ENCODE assay signal across 8 mouse cellular contexts in the genomic region with DNA sequence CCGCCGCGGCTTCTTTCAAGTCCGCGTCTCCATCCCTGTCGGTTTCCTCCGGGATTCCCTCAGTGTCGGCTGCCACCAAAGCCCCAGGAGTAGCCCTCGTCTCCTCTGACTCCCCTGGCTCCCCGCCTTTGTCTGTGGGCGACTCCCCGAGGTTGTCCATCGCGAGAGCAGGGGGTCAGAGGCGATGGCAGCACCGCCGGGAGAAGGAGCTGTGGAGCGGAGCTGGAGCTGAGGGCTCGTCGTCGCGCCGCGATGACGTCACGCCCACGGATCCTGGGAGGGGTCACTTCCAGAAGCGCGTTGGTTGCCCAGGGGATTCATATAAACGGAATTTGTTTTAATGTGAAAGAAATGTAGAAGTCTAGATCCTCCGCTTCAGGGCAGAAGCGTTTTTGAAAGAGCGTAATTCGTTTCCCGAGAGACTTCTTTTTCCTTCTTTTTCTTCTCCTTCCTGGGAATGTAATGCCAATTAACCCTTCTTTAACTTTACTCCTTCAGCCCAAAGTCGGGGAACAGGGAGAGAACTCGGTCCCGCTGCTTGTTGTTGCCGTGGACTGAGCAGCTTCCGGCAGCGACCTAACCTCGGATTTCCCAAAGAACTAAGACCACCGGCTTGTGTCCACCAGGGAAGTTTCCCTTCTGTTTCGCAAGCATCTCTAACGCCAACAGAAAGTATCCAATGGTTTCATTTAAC. TPM values are rescaled to one million over a fixed set of nuclear protein-coding genes. Genes with fewer than 3 reads are reported as not detected.
A peak's percentile ranks its signal among the peaks of the same experiment; 100 is the strongest.
DNase-seq lines count a peak whose midpoint lies in the region; ATAC-seq and TF ChIP-seq lines count a peak whose summit lies in the region.

No protein-coding gene starts in this region.

- in situ Hi-C loops in CH12.LX (cut with MboI; ENCODE audit: low pct_ligation_motif_present, low pct_unique_long_range_greater_than_20kb, low sequenced_read_pairs) = no loop called here

- no peaks in the 10 kb centered on the region for H3K27me3 ChIP-seq in CH12.LX (replicated peaks)
- H3K27me3 ChIP-seq in forebrain, embryonic 13.5 days = no peaks in the 10 kb centered on the region
- no peaks in the 10 kb centered on the region for H3K27me3 ChIP-seq in liver, postnatal 0 days (ENCODE audit: insufficient read depth, low read length)
- H3K27me3 ChIP-seq in neural tube, embryonic 14.5 days (ENCODE audit: control insufficient read depth, insufficient read depth, low read length) = no peaks in the 10 kb centered on the region

- H3K36me3 ChIP-seq in CH12.LX (replicated peaks in 1 of 2; ENCODE audit: control insufficient read depth in 1 of 2, insufficient read depth in 1 of 2, low read length in 1 of 2) = peaks cover 13 to 25% of the 10 kb centered on the region in 2 experiments
- peaks cover 22% of the 10 kb centered on the region for H3K36me3 ChIP-seq in forebrain, embryonic 13.5 days (ENCODE audit: poor library complexity, severe bottlenecking)
- peaks cover 13% of the 10 kb centered on the region for H3K36me3 ChIP-seq in liver, postnatal 0 days (replicated peaks; ENCODE audit: insufficient read depth, low read length)
- peaks cover 11% of the 10 kb centered on the region; the same call in 1 of the 2 replicates for H3K36me3 ChIP-seq in neural tube, embryonic 14.5 days (ENCODE audit: control insufficient read depth, insufficient read depth, low read length)

- no peaks in the 10 kb centered on the region for H3K9me3 ChIP-seq in CH12.LX (replicated peaks; ENCODE audit: low read length)
- H3K9me3 ChIP-seq in forebrain, embryonic 13.5 days (replicated peaks) = no peaks in the 10 kb centered on the region
- H3K9me3 ChIP-seq in liver, postnatal 0 days (ENCODE audit: low read length) = no peaks in the 10 kb centered on the region
- no peaks in the 10 kb centered on the region for H3K9me3 ChIP-seq in neural tube, embryonic 14.5 days (ENCODE audit: control insufficient read depth, low read length)

- H3K27ac ChIP-seq in CH12.LX (ENCODE audit: insufficient read depth, low read depth) = no peak overlapping the region
- H3K27ac ChIP-seq in forebrain, embryonic 13.5 days = peak overlapping the region; percentile 6; the same call in 1 of the 2 replicates
- peak overlapping the region; percentile 85 for H3K27ac ChIP-seq in liver, postnatal 0 days (ENCODE audit: low read depth)
- H3K27ac ChIP-seq in neural tube, embryonic 14.5 days (ENCODE audit: low read depth, low read length) = no peak overlapping the region

- peak; percentile 77 for TF ChIP-seq POLR2A in CH12.LX (IDR thresholded peaks at IDR 0.05; ENCODE audit: low read depth, low read length)

- peaks cover 3 to 22% of the 10 kb centered on the region in 2 experiments; a peak in 3 of 4 replicates for H3K4me1 ChIP-seq in CH12.LX (ENCODE audit: control insufficient read depth in 1 of 2, insufficient read depth in 2 of 2)
- H3K4me1 ChIP-seq in forebrain, embryonic 13.5 days = peaks cover 49% of the 10 kb centered on the region
- H3K4me1 ChIP-seq in liver, postnatal 0 days (ENCODE audit: insufficient read depth) = peaks cover 19% of the 10 kb centered on the region
- peaks cover 14% of the 10 kb centered on the region for H3K4me1 ChIP-seq in neural tube, embryonic 14.5 days (ENCODE audit: control insufficient read depth, insufficient read depth, low read length)

- no peak for TF ChIP-seq EP300 in CH12.LX (IDR thresholded peaks at IDR 0.05; ENCODE audit: low read length)
- 0 out of 2 replicates have a peak, but pooled peaks have one; percentile 42 for TF ChIP-seq EP300 in liver, postnatal 0 days (IDR thresholded peaks at IDR 0.05; ENCODE audit: low read depth)

- peak; percentile 50 for ATAC-seq in forebrain, embryonic 13.5 days
- peak; percentile 74 for ATAC-seq in liver, postnatal 0 days
- no peak for ATAC-seq in neural tube, embryonic 14.5 days (ENCODE audit: low read depth)

- no peak for TF ChIP-seq RAD21 in CH12.LX (IDR thresholded peaks at IDR 0.05; ENCODE audit: low read depth, low read length)

- dilution Hi-C loops in CH12.LX (cut with MboI; ENCODE audit: extremely low pct_ligation_motif_present, extremely low pct_unique_long_range_greater_than_20kb, low sequenced_read_pairs) = no loop called here

- peak overlapping the region; percentile 80 for H3K4me2 ChIP-seq in CH12.LX (ENCODE audit: insufficient read depth, low read depth, poor library complexity, severe bottlenecking)
- peak overlapping the region; percentile 95 for H3K4me2 ChIP-seq in forebrain, embryonic 13.5 days
- H3K4me2 ChIP-seq in liver, postnatal 0 days (ENCODE audit: low read depth, low read length) = peak overlapping the region; percentile 94
- peak overlapping the region; percentile 84 for H3K4me2 ChIP-seq in neural tube, embryonic 14.5 days (ENCODE audit: low read depth, low read length)

- TF ChIP-seq CTCF in CH12.LX (conservative IDR thresholded peaks at IDR 0.05 in 1 of 2, IDR thresholded peaks at IDR 0.05 in 1 of 2; ENCODE audit: low read depth in 2 of 2, low read length in 2 of 2) = peak in 1 of 2 experiments; percentile 27; a peak in 2 of 4 replicates
- peak; percentile 62 for TF ChIP-seq CTCF in liver, postnatal 0 days (IDR thresholded peaks at IDR 0.05; ENCODE audit: low read depth)

- WGBS in forebrain, embryonic 13.5 days = under 1% methylated on average over 45 of the region's 45 CpGs
- WGBS in large intestine, adult 2 months = under 1% methylated on average over 45 of the region's 45 CpGs
- WGBS in liver, postnatal 0 days (ENCODE audit: insufficient replicate concordance) = under 1% methylated on average over 45 of the region's 45 CpGs
- WGBS in neural tube, embryonic 14.5 days = under 1% methylated on average over 45 of the region's 45 CpGs

- peak overlapping the region; percentile 74 to 98 (median 78) for H3K4me3 ChIP-seq in CH12.LX (replicated peaks in 1 of 3; ENCODE audit: low read depth in 2 of 3, low read length in 2 of 3, poor library complexity in 1 of 3)
- peak overlapping the region; percentile 92 for H3K4me3 ChIP-seq in forebrain, embryonic 13.5 days
- H3K4me3 ChIP-seq in liver, postnatal 0 days (ENCODE audit: low read depth, low read length) = peak overlapping the region; percentile 88
- H3K4me3 ChIP-seq in neural tube, embryonic 14.5 days (ENCODE audit: low read depth, low read length) = peak overlapping the region; percentile 86

- peak; percentile 90 for DNase-seq in CH12.LX (ENCODE audit: extremely low read depth)
- DNase-seq in c-Kit-positive CD71-positive TER-119-positive erythroid progenitor cells, embryonic 14.5 days (ENCODE audit: low spot score) = peak; percentile 92
- peak; percentile 96 to 97 for DNase-seq in heart, postnatal 10 days
- peak; percentile 64 for DNase-seq in large intestine, adult 2 months (ENCODE audit: low read depth, low spot score)
- DNase-seq in liver, postnatal 0 days = peak; percentile 94
- peak; percentile 97 for DNase-seq in testis, postnatal 10 days (ENCODE audit: low spot score)

- H3K9ac ChIP-seq in CH12.LX (ENCODE audit: insufficient read depth, low read depth) = peak overlapping the region; percentile 90
- H3K9ac ChIP-seq in forebrain, embryonic 13.5 days = peak overlapping the region; percentile 90
- peak overlapping the region; percentile 88 for H3K9ac ChIP-seq in liver, postnatal 0 days (replicated peaks)
- peak overlapping the region; percentile 80 for H3K9ac ChIP-seq in neural tube, embryonic 14.5 days (replicated peaks; ENCODE audit: low read depth, low read length)

- intact Hi-C loops in heart, postnatal 10 days (cut with DNase I) = loop anchor here (1.0 to 5.0 kb wide), 4 partner anchors 67 to 265 kb away; no protein-coding TSS in a partner anchor

- no peaks in the 10 kb centered on the region; the same call in none of the 2 replicates for H3K79me2 ChIP-seq in CH12.LX (replicated peaks; ENCODE audit: control insufficient read depth, extremely low read depth, insufficient read depth, poor library complexity, severe bottlenecking)

TF ChIP-seq in CH12.LX, 34 proteins besides CTCF, POLR2A, EP300 and RAD21 (continues in another document):
- TF ChIP-seq MEF2A (IDR thresholded peaks at IDR 0.05; ENCODE audit: borderline replicate concordance, low read depth, low read length) = peak; percentile 59; the same call in 1 of the 2 replicates
- TF ChIP-seq TBP (conservative IDR thresholded peaks at IDR 0.05; ENCODE audit: low read depth, low read length) = 0 out of 2 replicates have a peak, but pooled peaks have one; percentile 18
- peak; percentile 86; the same call in 1 of the 2 replicates for TF ChIP-seq KAT2A (IDR thresholded peaks at IDR 0.05; ENCODE audit: insufficient replicate concordance, low read length)
- peak; percentile 92 for TF ChIP-seq CHD2 (IDR thresholded peaks at IDR 0.05; ENCODE audit: low read length)
- no peak for TF ChIP-seq MAX (IDR thresholded peaks at IDR 0.05; ENCODE audit: low read length)

RNA-seq across cellular contexts. Expression of a gene that starts 1.4 kb away (rescaled TPM):
- total RNA-seq in CH12.LX (2012; rRNA removed) = 9.0 and 9.3 TPM in 2 replicates
- 5.1 and 5.8 TPM in 2 replicates for total RNA-seq in CH12.LX (2014; rRNA removed)
- polyA plus RNA-seq in CH12.LX (2012; ENCODE audit: insufficient read length, low read depth) = 8.2 and 9.3 TPM in 2 replicates
- polyA plus RNA-seq in forebrain, embryonic 13.5 days (2015; fragmentation: Nextera tagmentation; extraction: Ambion mirVana) = 45.2 and 49.8 TPM in 2 replicates
- total RNA-seq in heart, postnatal 10 days (2021) = 10 to 100 TPM; 64.7 to 68.0 TPM
- polyA plus RNA-seq in large intestine, adult 2 months (2012; rRNA removed) = 19.8 and 27.3 TPM in 2 replicates
- 2.3 and 3.0 TPM in 2 replicates for polyA plus RNA-seq in liver, postnatal 0 days (2015; fragmentation: Nextera tagmentation; extraction: Ambion mirVana)
- polyA plus RNA-seq in neural tube, embryonic 14.5 days (2014; fragmentation: Nextera tagmentation; extraction: Ambion mirVana) = 55.8 and 59.4 TPM in 2 replicates

RNA-seq across cellular contexts. Expression of a gene that starts 2.0 kb away (rescaled TPM):
- total RNA-seq in CH12.LX (2012; rRNA removed) (36.9 and 45.9 TPM in 2 replicates), CH12.LX (2014; rRNA removed) (41.1 and 44.0 TPM in 2 replicates)
- polyA plus RNA-seq in CH12.LX (2012; ENCODE audit: insufficient read length, low read depth) = 70.9 and 74.7 TPM in 2 replicates
- polyA plus RNA-seq in forebrain, embryonic 13.5 days (2015; fragmentation: Nextera tagmentation; extraction: Ambion mirVana) = 83.4 and 87.1 TPM in 2 replicates
- total RNA-seq in heart, postnatal 10 days (2021) = 10 to 100 TPM; 24.0 to 24.3 TPM
- polyA plus RNA-seq in large intestine, adult 2 months (2012; rRNA removed) = 8.1 and 9.3 TPM in 2 replicates
- polyA plus RNA-seq in liver, postnatal 0 days (2015; fragmentation: Nextera tagmentation; extraction: Ambion mirVana) = 17.4 and 17.8 TPM in 2 replicates
- 56.8 and 60.3 TPM in 2 replicates for polyA plus RNA-seq in neural tube, embryonic 14.5 days (2014; fragmentation: Nextera tagmentation; extraction: Ambion mirVana)

RNA-seq across cellular contexts. Expression of a gene that starts 51.4 kb away (rescaled TPM):
- 9.8 and 13.1 TPM in 2 replicates for total RNA-seq in CH12.LX (2012; rRNA removed)
- total RNA-seq in CH12.LX (2014; rRNA removed) = 5.7 and 6.0 TPM in 2 replicates
- 12.2 and 13.6 TPM in 2 replicates for polyA plus RNA-seq in CH12.LX (2012; ENCODE audit: insufficient read length, low read depth)
- 4.7 and 5.5 TPM in 2 replicates for polyA plus RNA-seq in forebrain, embryonic 13.5 days (2015; fragmentation: Nextera tagmentation; extraction: Ambion mirVana)
- total RNA-seq in heart, postnatal 10 days (2021) = 10 to 100 TPM; 16.5 to 22.1 TPM
- polyA plus RNA-seq in large intestine, adult 2 months (2012; rRNA removed) = 2.2 and 3.5 TPM in 2 replicates
- polyA plus RNA-seq in liver, postnatal 0 days (2015; fragmentation: Nextera tagmentation; extraction: Ambion mirVana) = 1.6 and 2.2 TPM in 2 replicates
- polyA plus RNA-seq in neural tube, embryonic 14.5 days (2014; fragmentation: Nextera tagmentation; extraction: Ambion mirVana) = 7.3 and 9.0 TPM in 2 replicates

Comparison
In these comparisons a context has a peak if more than half of its experiments do, and no peak if none do; other contexts are left out.
1. H3K27ac ChIP-seq: peak in forebrain, embryonic 13.5 days (single experiment) and liver, postnatal 0 days (single experiment); none in CH12.LX (single experiment) and neural tube, embryonic 14.5 days (single experiment).
2. Peak in every context shown above with its lines, with median percentiles within 50 percentile points of each other: DNase-seq, H3K4me2 ChIP-seq, H3K4me3 ChIP-seq and H3K9ac ChIP-seq.